Mouse (Mus musculus) MEL (cell line): ENCODE data around the gene Kalrn. TPM values are rescaled to one million over a fixed set of nuclear protein-coding genes. Genes with fewer than 3 reads are reported as not detected.

Source experiments
- DNase-seq: peaks from one replicate; pipeline ENCODE4 v3.0.0; 2011; ENCODE audit warnings: low read depth, low spot score
- H3K27ac ChIP-seq: 2 replicates; pipeline ENCODE4 v1.5.1; 2012; ENCODE audit warnings: low read depth, mild to moderate bottlenecking, control low read depth, low read length, moderate library complexity; ENCODE audit not compliant: control insufficient read depth
- H3K27me3 ChIP-seq, 2 experiments: fragments of 150-350 bp in 1 of 2; sonication (generic) in 1 of 2; 2 replicates each; pipeline ENCODE4 v1.6.1; 2012; ENCODE audit warnings: low read length in 2 of 2, mild to moderate bottlenecking in 2 of 2, improper control_type of control experiment in 1 of 2, moderate library complexity in 1 of 2; ENCODE audit not compliant: insufficient read depth in 2 of 2, control insufficient read depth in 1 of 2
- H3K36me3 ChIP-seq, 2 experiments: 2 replicates each; pipeline ENCODE4 v1.6.1; 2012 to 2014; ENCODE audit warnings: low read length in 2 of 2, improper control_type of control experiment in 1 of 2, inconsistent platforms in 1 of 2, mild to moderate bottlenecking in 1 of 2; ENCODE audit not compliant: insufficient read depth in 2 of 2, control insufficient read depth in 1 of 2
- H3K4me1 ChIP-seq, 2 experiments: fragments of 150-350 bp in 1 of 2; sonication (generic) in 1 of 2; 2 replicates each; pipeline ENCODE4 v1.6.1; 2012; ENCODE audit warnings: low read length in 2 of 2, improper control_type of control experiment in 1 of 2, mild to moderate bottlenecking in 1 of 2; ENCODE audit not compliant: insufficient read depth in 2 of 2, control insufficient read depth in 1 of 2
- H3K4me3 ChIP-seq, 2 experiments: fragments of 150-350 bp in 1 of 2; sonication (generic) in 1 of 2; 2 replicates each; pipeline ENCODE4 v1.5.1; 2012; ENCODE audit warnings: low read depth in 2 of 2, low read length in 2 of 2, mild to moderate bottlenecking in 2 of 2, moderate library complexity in 2 of 2, control low read depth in 1 of 2, improper control_type of control experiment in 1 of 2; ENCODE audit not compliant: control insufficient read depth in 1 of 2, insufficient read depth in 1 of 2
- H3K79me2 ChIP-seq: 2 replicates; pipeline ENCODE4 v1.6.1; 2012; ENCODE audit warnings: mild to moderate bottlenecking, low read length, moderate library complexity; ENCODE audit not compliant: control insufficient read depth, poor library complexity, insufficient read depth
- H3K9ac ChIP-seq: 2 replicates; pipeline ENCODE4 v1.6.1; 2012; ENCODE audit warnings: low read depth, mild to moderate bottlenecking, control low read depth, low read length, moderate library complexity; ENCODE audit not compliant: control insufficient read depth, poor library complexity, severe bottlenecking
- H3K9me3 ChIP-seq: fragments of 150-350 bp; sonication (generic); replicated peaks from 2 replicates; pipeline ENCODE4 v1.6.1; 2012; ENCODE audit warnings: mild to moderate bottlenecking, low read length, improper control_type of control experiment, moderate library complexity; ENCODE audit not compliant: insufficient read depth
- BHLHE40 ChIP-seq: IDR thresholded peaks from 2 replicates; pipeline ENCODE4 v1.6.1; 2012; ENCODE audit warnings: low read depth, mild to moderate bottlenecking, inconsistent platforms, low read length, improper control_type of control experiment, borderline replicate concordance
- CHD1 ChIP-seq: IDR thresholded peaks from 2 replicates; pipeline ENCODE4 v1.6.1; 2012; ENCODE audit warnings: low read depth, mild to moderate bottlenecking, inconsistent platforms, low read length, improper control_type of control experiment
- CHD2 ChIP-seq: IDR thresholded peaks from 2 replicates; pipeline ENCODE4 v1.6.1; 2011; ENCODE audit warnings: low read length, improper control_type of control experiment
- ELF1 ChIP-seq: IDR thresholded peaks from 2 replicates; pipeline ENCODE4 v1.6.1; 2014; ENCODE audit warnings: low read depth, mild to moderate bottlenecking, inconsistent platforms, low read length, improper control_type of control experiment, moderate library complexity
- ETS1 ChIP-seq: IDR thresholded peaks from 2 replicates; pipeline ENCODE4 v1.6.1; 2012; ENCODE audit warnings: low read depth, mild to moderate bottlenecking, inconsistent platforms, low read length, improper control_type of control experiment, moderate library complexity
- GATA1 ChIP-seq: IDR thresholded peaks from 2 replicates; pipeline ENCODE4 v1.6.1; 2011; ENCODE audit warnings: low read depth, low read length, improper control_type of control experiment
- KAT2A ChIP-seq: conservative IDR thresholded peaks from 2 replicates; pipeline ENCODE4 v1.6.1; 2012; ENCODE audit warnings: low read depth, low read length, improper control_type of control experiment, inconsistent platforms
- MAZ ChIP-seq: IDR thresholded peaks from 2 replicates; pipeline ENCODE4 v1.6.1; 2012; ENCODE audit warnings: low read depth, mild to moderate bottlenecking, inconsistent platforms, low read length, improper control_type of control experiment
- MXI1 ChIP-seq: IDR thresholded peaks from 2 replicates; pipeline ENCODE4 v1.6.1; 2011; ENCODE audit warnings: mild to moderate bottlenecking, low read depth, low read length, improper control_type of control experiment
- MYB ChIP-seq: IDR thresholded peaks from 2 replicates; pipeline ENCODE4 v1.6.1; 2011; ENCODE audit warnings: mild to moderate bottlenecking, low read depth, low read length, improper control_type of control experiment
- MYC ChIP-seq: IDR thresholded peaks from 2 replicates; pipeline ENCODE4 v1.6.1; 2011; ENCODE audit warnings: low read depth, mild to moderate bottlenecking, low read length, improper control_type of control experiment, moderate library complexity
- NRF1 ChIP-seq: IDR thresholded peaks from 2 replicates; pipeline ENCODE4 v1.6.1; 2014; ENCODE audit warnings: low read depth, mild to moderate bottlenecking, inconsistent platforms, low read length, improper control_type of control experiment, moderate library complexity; ENCODE audit not compliant: poor library complexity, insufficient read depth, severe bottlenecking
- RCOR1 ChIP-seq: IDR thresholded peaks from 2 replicates; pipeline ENCODE4 v1.6.1; 2012; ENCODE audit warnings: low read depth, mild to moderate bottlenecking, inconsistent platforms, low read length, improper control_type of control experiment
- SIN3A ChIP-seq: IDR thresholded peaks from 2 replicates; pipeline ENCODE4 v1.6.1; 2012; ENCODE audit warnings: low read length, improper control_type of control experiment, inconsistent platforms
- SMC3 ChIP-seq: IDR thresholded peaks from 2 replicates; pipeline ENCODE4 v1.6.1; 2011; ENCODE audit warnings: low read depth, low read length, improper control_type of control experiment
- TAL1 ChIP-seq: IDR thresholded peaks from 2 replicates; pipeline ENCODE4 v1.6.1; 2012; ENCODE audit warnings: mild to moderate bottlenecking, inconsistent platforms, low read length, moderate library complexity, mixed read lengths
- TBP ChIP-seq: IDR thresholded peaks from 2 replicates; pipeline ENCODE4 v1.8.0; 2011; ENCODE audit warnings: low read depth, low read length, improper control_type of control experiment
- USF1 ChIP-seq: IDR thresholded peaks from 2 replicates; pipeline ENCODE4 v1.6.1; 2014; ENCODE audit warnings: low read depth, mild to moderate bottlenecking, inconsistent platforms, low read length, improper control_type of control experiment, moderate library complexity
- USF2 ChIP-seq, 2 experiments: IDR thresholded peaks; 2 replicates each; pipeline ENCODE4 v1.6.1; 2011 to 2012; ENCODE audit warnings: improper control_type of control experiment in 2 of 2, low read length in 2 of 2, borderline replicate concordance in 1 of 2, inconsistent platforms in 1 of 2, low read depth in 1 of 2, mild to moderate bottlenecking in 1 of 2; ENCODE audit not compliant: insufficient read depth in 1 of 2
- ZC3H11A ChIP-seq: IDR thresholded peaks from 2 replicates; pipeline ENCODE4 v1.6.1; 2012; ENCODE audit warnings: low read depth, mild to moderate bottlenecking, inconsistent platforms, low read length, improper control_type of control experiment
- ZMIZ1 ChIP-seq: IDR thresholded peaks from 2 replicates; pipeline ENCODE4 v1.6.1; 2012; ENCODE audit warnings: low read depth, mild to moderate bottlenecking, inconsistent platforms, low read length, improper control_type of control experiment, moderate library complexity
- polyA plus RNA-seq, 2 experiments: library from polyadenylated mRNA; stranded (reverse) in 1 of 2; unstranded in 1 of 2; fragments of >175 nt in 1 of 2; fragments of >200 nt in 1 of 2; gene quantifications; 2 replicates each; pipeline versions ENCODE4 v1.2.1 to v1.2.4; 2012; ENCODE audit warnings: low replicate concordance in 2 of 2, low read depth in 1 of 2; ENCODE audit not compliant: insufficient read length in 2 of 2, insufficient read depth in 1 of 2, missing spikeins in 1 of 2
- total RNA-seq: library from RNA; depleted of rRNA; stranded (reverse); fragments of 300-350 nt; gene quantifications from 2 replicates; pipeline ENCODE4 v1.2.3, GENCODE M21; 2012

Kalrn gene
- total and polyA plus RNA-seq, 3 experiments, result 10.4 to 11.8 TPM; not detected in 1

- no peak overlapping the region for H3K4me3 ChIP-seq
Measured at GRCm38 (mm10) chr16:34071223-34071825, 502.0 kb downstream of the Kalrn start.

GRCm38 (mm10) chr16:34069481-34069880, 503.9 kb downstream of the Kalrn start:
- H3K36me3 ChIP-seq, result no peaks in the 10 kb centered on the region
- no peaks in the 10 kb centered on the region for H3K9me3 ChIP-seq
- no peaks in the 10 kb centered on the region for H3K4me1 ChIP-seq
- no peak for DNase-seq
- H3K27me3 ChIP-seq, result no peaks in the 10 kb centered on the region
- no peak overlapping the region for H3K27ac ChIP-seq
- H3K9ac ChIP-seq, result no peak overlapping the region
- H3K79me2 ChIP-seq, result no peaks in the 10 kb centered on the region
- TF ChIP-seq MAZ, result no peak
- no peak for TF ChIP-seq BHLHE40
- TF ChIP-seq ELF1, result no peak
- no peak for TF ChIP-seq MXI1
- no peak for TF ChIP-seq GATA1
- TF ChIP-seq MYB, result no peak
- no peak for TF ChIP-seq KAT2A
- no peak for TF ChIP-seq USF1
- TF ChIP-seq TAL1, result no peak
- no peak for TF ChIP-seq SIN3A
- no peak for TF ChIP-seq ZMIZ1
- TF ChIP-seq ZC3H11A, result no peak
- no peak for TF ChIP-seq RCOR1
- TF ChIP-seq USF2 (IDR thresholded peaks at IDR 0.05; ENCODE audit: borderline replicate concordance in 1 of 2, insufficient read depth in 1 of 2, low read depth in 1 of 2, low read length in 2 of 2), result no peak
- no peak for TF ChIP-seq SMC3
- no peak for TF ChIP-seq CHD1
- no peak for TF ChIP-seq CHD2
- TF ChIP-seq NRF1, result no peak
- no peak for TF ChIP-seq MYC
- TF ChIP-seq, all 39 proteins: peak for 0
- H3K4me3 ChIP-seq, result no peak overlapping the region

More at GRCm38 (mm10) chr16:34071223-34071825, 502.0 kb downstream of the Kalrn start:
- Histone ChIP-seq H3K27ac (no peak overlapping the region), H3K79me2 (no peaks in the 10 kb centered on the region), H3K36me3 (no peaks in the 10 kb centered on the region), H3K9ac (no peak overlapping the region), H3K27me3 (no peaks in the 10 kb centered on the region)
- TF ChIP-seq TBP (no peak), ETS1 (no peak)
- TF ChIP-seq, all 39 proteins: peak for 0
- H3K9me3 ChIP-seq, result no peaks in the 10 kb centered on the region
- no peaks in the 10 kb centered on the region for H3K4me1 ChIP-seq
- no peak for DNase-seq
